Mouse (Mus musculus) stomach, embryonic 14.5 days (tissue): ENCODE measurements around the gene Ddb1. TPM values are rescaled to one million over a fixed set of nuclear protein-coding genes. Genes with fewer than 3 reads are reported as not detected.

Source experiments
- ATAC-seq: fragments of 200-750 bp; cut with Nextera tagmentation; 2 replicates; pipeline ENCODE4 v1.8.0; 2017; ENCODE audit warnings: low read depth, moderate TSS enrichment; ENCODE audit not compliant: insufficient number of reproducible peaks, insufficient read depth, low FRiP score
- H3K27ac ChIP-seq: fragments of 300-500 bp; sonication (generic); 2 replicates; pipeline ENCODE4 v1.5.1; 2014; ENCODE audit warnings: mild to moderate bottlenecking, low read length, moderate library complexity, mixed read lengths
- H3K27me3 ChIP-seq: fragments of 300-500 bp; sonication (generic); 2 replicates; pipeline ENCODE4 v1.6.1; 2014; ENCODE audit warnings: low read length, control low read depth, mixed read lengths; ENCODE audit not compliant: control insufficient read depth, insufficient read depth
- H3K36me3 ChIP-seq: fragments of 300-500 bp; sonication (generic); 2 replicates; pipeline ENCODE4 v1.6.1; 2014; ENCODE audit warnings: mild to moderate bottlenecking, control low read depth, low read length, moderate library complexity, mixed read lengths; ENCODE audit not compliant: control insufficient read depth, insufficient read depth
- H3K4me1 ChIP-seq: fragments of 300-500 bp; sonication (generic); 2 replicates; pipeline ENCODE4 v1.6.1; 2014; ENCODE audit warnings: low read length, control low read depth, mixed read lengths; ENCODE audit not compliant: control insufficient read depth, insufficient read depth
- H3K4me2 ChIP-seq: fragments of 300-500 bp; sonication (generic); replicated peaks from 2 replicates; pipeline ENCODE4 v1.6.1; 2014; ENCODE audit warnings: low read depth, low read length, control low read depth
- H3K4me3 ChIP-seq: fragments of 300-500 bp; sonication (generic); 2 replicates; pipeline ENCODE4 v1.5.1; 2014; ENCODE audit warnings: low read depth, low read length, control low read depth
- H3K9ac ChIP-seq: fragments of 300-500 bp; sonication (generic); replicated peaks from 2 replicates; pipeline ENCODE4 v1.6.1; 2014; ENCODE audit warnings: low read depth, mild to moderate bottlenecking, control low read depth, low read length, moderate library complexity, mixed read lengths
- H3K9me3 ChIP-seq: fragments of 300-500 bp; sonication (generic); 2 replicates; pipeline ENCODE4 v1.6.1; 2016; ENCODE audit warnings: low read depth, low read length, control low read depth; ENCODE audit not compliant: control insufficient read depth
- WGBS: fragments of 180-500 bp; shearing (Covaris S2); extraction: QIAGEN DNeasy Blood & Tissue Kit; methylation state at CpG from one replicate; pipeline ENCODE4 v1.1.7; 2014; 5-methylcytosine and 5-hydroxymethylcytosine counted together
- polyA plus RNA-seq: library from polyadenylated mRNA; unstranded; fragments of >200 nt; fragmentation: Nextera tagmentation; extraction: Ambion mirVana; gene quantifications from 2 replicates; pipeline ENCODE4 v1.2.1, GENCODE M21; 2014

The Ddb1 gene
- polyA plus RNA-seq, 1 experiment from 2014 or later = 303 TPM

DNA sequence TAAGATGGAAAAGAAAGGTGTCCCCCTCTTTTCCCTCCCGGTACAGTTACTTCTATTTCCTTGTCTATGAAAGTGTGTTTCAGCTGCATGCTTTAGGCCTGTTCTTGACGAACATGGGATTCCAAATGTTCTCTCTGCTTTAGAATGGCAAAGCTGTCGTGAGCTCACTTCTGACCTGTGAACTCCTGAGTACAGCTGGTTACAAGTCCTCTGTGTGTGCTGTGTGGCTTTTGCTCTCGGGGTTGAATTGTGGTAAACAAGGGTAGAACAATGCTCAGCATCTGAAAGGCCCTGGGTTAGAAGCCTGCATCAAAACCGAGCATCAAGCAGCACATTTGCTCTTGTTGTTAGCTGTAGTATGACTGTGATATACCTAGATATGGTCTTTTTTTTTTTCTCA, 42.8 kb upstream of the Ddb1 start:
- H3K27me3 ChIP-seq = no peaks in the 10 kb centered on the region
- 60% methylated on average over 5 of the region's 5 CpGs for WGBS
- no peak for ATAC-seq
- no peak overlapping the region for H3K9ac ChIP-seq
- no peaks in the 10 kb centered on the region for H3K9me3 ChIP-seq
- H3K36me3 ChIP-seq = no peaks in the 10 kb centered on the region
- H3K27ac ChIP-seq = no peak overlapping the region
- H3K4me2 ChIP-seq = no peak overlapping the region
- H3K4me1 ChIP-seq = no peaks in the 10 kb centered on the region
- H3K4me3 ChIP-seq = no peak overlapping the region

DNA sequence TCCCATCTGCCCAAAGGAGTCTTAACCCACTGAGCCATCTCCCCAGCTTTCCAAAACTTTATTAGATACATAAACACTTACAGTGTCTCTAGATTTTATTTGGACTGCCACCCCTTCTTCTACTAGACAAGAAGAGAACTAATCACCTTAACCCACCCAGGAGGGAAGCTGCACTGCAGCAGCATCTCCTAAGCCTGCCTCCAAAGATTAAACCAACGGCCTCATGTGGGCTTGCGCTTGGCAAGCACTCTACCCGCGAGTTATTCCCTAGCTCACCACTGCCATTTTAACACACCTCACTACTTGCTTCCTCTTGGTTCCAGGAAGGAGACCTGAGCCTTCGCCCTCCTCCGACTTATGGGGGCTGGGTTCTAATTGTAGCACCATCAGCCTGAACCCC, 40.8 kb upstream of the Ddb1 start:
- no peak for ATAC-seq
- Histone ChIP-seq H3K4me2 (no peak overlapping the region), H3K4me1 (no peaks in the 10 kb centered on the region), H3K27me3 (no peaks in the 10 kb centered on the region), H3K9me3 (no peaks in the 10 kb centered on the region), H3K4me3 (no peak overlapping the region), H3K9ac (no peak overlapping the region), H3K27ac (no peak overlapping the region), H3K36me3 (peaks cover 2% of the 10 kb centered on the region; the same call in 1 of the 2 replicates)
- 76% methylated on average over 6 of the region's 6 CpGs for WGBS

DNA sequence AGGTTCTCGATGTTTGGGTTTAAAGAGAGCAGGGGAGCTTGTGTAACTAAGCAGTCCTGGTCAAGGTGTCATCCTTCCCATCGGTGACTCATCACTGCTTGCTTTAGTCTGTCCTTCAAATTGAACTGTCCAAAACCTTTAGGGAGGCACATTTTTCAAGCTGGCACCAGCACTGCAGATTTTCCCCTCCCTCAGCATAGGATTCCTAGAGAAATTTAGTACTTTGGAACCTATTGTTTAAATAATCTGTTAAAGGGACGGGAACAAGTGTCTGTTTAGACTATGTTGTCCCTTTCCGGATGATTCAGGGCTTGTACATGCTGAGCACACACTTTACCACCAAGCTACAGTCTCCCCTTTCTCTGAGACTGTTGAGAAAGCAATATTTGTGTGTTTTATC, 39.9 kb upstream of the Ddb1 start:
- WGBS = 52% methylated on average over 4 of the region's 4 CpGs

DNA sequence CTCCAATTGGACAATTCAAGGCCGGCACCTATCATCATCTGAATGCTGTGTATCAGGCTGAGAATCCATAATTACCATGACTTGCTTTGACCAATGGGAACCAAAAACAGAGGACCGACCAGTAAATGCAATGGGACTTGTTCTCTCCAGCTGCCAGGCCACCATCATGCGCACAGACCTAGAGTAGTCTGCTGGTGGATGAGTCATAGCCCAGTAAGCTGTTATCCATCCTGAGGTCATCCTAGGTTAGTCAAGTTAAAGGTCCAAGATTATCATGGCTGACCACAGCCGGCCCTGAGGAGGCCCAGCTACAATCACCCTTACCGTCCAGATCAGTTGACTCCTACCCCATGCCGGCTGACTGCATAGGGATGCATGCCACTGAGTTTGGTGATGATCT, 35.5 kb upstream of the Ddb1 start:
- Histone ChIP-seq H3K4me2 (no peak overlapping the region), H3K4me3 (no peak overlapping the region), H3K36me3 (peaks cover 32% of the 10 kb centered on the region), H3K27ac (no peak overlapping the region), H3K9me3 (no peaks in the 10 kb centered on the region), H3K4me1 (no peaks in the 10 kb centered on the region), H3K9ac (no peak overlapping the region), H3K27me3 (no peaks in the 10 kb centered on the region)
- no peak for ATAC-seq
- WGBS = 93% methylated on average over 6 of the region's 6 CpGs

More for the DNA sequence above, 39.9 kb upstream of the Ddb1 start:
- no peaks in the 10 kb centered on the region for H3K4me1 ChIP-seq
- H3K9ac ChIP-seq = no peak overlapping the region
- ATAC-seq = no peak
- H3K27ac ChIP-seq = no peak overlapping the region
- H3K9me3 ChIP-seq = no peaks in the 10 kb centered on the region
- H3K4me2 ChIP-seq = no peak overlapping the region
- no peak overlapping the region for H3K4me3 ChIP-seq
- peaks cover 4% of the 10 kb centered on the region; the same call in 1 of the 2 replicates for H3K36me3 ChIP-seq
- H3K27me3 ChIP-seq = no peaks in the 10 kb centered on the region

DNA sequence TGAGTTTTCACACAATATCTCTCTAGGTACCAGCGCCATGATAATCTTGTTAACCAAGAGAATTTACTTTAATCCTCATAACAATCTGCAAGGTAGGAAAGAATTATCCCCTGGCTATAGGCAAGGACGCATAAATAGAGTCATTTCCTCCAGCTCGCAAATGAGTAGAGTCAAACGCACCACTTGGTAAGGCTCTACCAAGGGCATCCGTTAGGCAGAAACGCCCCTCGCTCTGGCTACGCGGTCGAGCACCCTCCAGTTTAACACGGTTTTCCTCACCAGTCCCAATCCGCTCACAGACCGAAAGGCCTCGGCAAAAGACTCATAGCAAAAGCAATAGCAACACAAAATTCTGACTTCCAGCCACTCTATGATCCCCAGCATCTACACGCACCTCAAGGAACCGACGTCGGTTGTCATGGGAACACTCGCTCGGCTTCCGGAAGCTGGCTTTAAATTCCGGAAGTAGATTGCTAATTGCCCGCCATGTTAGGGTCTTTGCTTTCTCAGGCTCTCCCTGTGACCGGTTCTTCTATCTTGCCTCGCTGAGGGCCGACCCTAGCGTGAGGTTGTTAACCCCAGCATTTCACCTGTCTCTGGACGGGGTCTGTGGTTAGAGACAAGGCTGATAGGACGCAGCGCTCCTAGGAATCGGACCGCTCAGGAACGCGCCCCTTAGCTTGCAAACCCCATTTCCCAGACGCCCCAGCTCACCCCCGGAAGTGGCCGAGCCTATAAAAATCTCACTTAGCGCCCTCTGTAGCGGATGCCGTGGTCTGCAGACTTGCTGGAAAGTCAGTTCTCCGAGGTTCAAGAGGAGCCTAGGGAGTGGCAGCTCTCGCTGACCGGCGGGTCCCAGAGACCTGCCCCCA, 28.2 kb upstream of the Ddb1 start, which contains the start of the genes Cyb561a3 and Tmem138:
Gene Cyb561a3 (plus strand): TSS at position 483 of the 872 bp plus-strand sequence.
Gene Tmem138 (minus strand): TSS at position 673 of the 872 bp plus-strand sequence.
- H3K9ac ChIP-seq = peak within 1 kb of the TSS; percentile 76
- peak within 1 kb of the TSS; percentile 88 for H3K4me2 ChIP-seq
- H3K36me3 ChIP-seq = peaks cover 17% of the 10 kb centered on the region
- peak within 1 kb of the TSS; percentile 66 for H3K4me3 ChIP-seq
- ATAC-seq = peak; percentile 96
- H3K27ac ChIP-seq = peak within 1 kb of the TSS; percentile 71
- WGBS = under 1% methylated on average over 44 of the region's 44 CpGs
- H3K4me1 ChIP-seq = peaks cover 4% of the 10 kb centered on the region; the same call in 1 of the 2 replicates
- H3K9me3 ChIP-seq = no peaks in the 10 kb centered on the region
- no peaks in the 10 kb centered on the region for H3K27me3 ChIP-seq

DNA sequence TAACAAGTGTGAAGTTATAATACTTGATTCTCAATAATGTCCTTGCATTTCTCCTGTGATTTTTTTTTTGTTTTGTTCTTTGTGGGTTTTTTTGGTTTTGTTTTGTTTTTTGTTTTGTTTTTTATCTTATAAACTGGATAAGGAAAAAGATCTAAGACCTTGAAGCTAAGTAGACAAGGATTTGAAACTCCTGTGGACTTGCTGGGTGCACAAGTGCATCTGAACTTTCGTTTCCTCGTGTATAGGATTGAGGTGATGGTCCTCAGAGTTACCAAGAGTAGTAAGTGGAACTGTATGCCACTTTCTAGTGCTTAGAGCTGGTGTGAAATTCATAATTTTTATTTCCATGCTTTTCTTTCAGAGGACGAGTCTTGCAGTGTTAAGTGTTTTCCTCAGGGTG, 25.0 kb upstream of the Ddb1 start:
- no peaks in the 10 kb centered on the region; the same call in 1 of the 2 replicates for H3K36me3 ChIP-seq
- no peak overlapping the region for H3K4me3 ChIP-seq
- no peaks in the 10 kb centered on the region for H3K27me3 ChIP-seq
- no peak overlapping the region for H3K27ac ChIP-seq
- WGBS = 82% methylated on average over 3 of the region's 3 CpGs
- peaks cover 4% of the 10 kb centered on the region; the same call in 1 of the 2 replicates for H3K4me1 ChIP-seq
- no peak for ATAC-seq
- no peak overlapping the region for H3K9ac ChIP-seq
- no peak overlapping the region for H3K4me2 ChIP-seq
- H3K9me3 ChIP-seq = no peaks in the 10 kb centered on the region

DNA sequence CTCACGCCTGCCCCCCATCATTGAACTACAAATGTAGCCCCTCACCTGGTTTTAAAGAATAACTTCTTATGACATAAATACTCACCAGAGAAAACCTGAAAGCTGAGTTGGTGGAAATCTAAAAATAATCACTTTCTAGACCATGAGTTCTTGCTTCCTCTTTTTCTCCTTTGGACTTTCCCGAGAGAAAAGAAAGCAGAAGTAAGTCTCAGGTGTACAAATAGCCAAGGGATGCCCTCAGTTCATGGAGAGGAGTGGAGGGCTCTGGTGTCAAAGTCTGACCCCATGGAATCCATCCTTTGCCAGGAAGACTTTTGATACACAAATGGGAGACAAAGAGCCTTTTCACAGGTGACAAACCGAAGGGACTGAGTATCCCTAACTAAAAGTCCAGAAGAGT, 24.4 kb upstream of the Ddb1 start:
- no peak overlapping the region for H3K4me2 ChIP-seq
- no peak overlapping the region for H3K27ac ChIP-seq
- no peaks in the 10 kb centered on the region for H3K9me3 ChIP-seq
- no peaks in the 10 kb centered on the region for H3K27me3 ChIP-seq
- ATAC-seq = no peak
- H3K36me3 ChIP-seq = no peaks in the 10 kb centered on the region
- 83% methylated on average over 3 of the region's 3 CpGs for WGBS
- H3K4me1 ChIP-seq = peaks cover 4% of the 10 kb centered on the region; the same call in 1 of the 2 replicates
- H3K9ac ChIP-seq = no peak overlapping the region
- H3K4me3 ChIP-seq = no peak overlapping the region

DNA sequence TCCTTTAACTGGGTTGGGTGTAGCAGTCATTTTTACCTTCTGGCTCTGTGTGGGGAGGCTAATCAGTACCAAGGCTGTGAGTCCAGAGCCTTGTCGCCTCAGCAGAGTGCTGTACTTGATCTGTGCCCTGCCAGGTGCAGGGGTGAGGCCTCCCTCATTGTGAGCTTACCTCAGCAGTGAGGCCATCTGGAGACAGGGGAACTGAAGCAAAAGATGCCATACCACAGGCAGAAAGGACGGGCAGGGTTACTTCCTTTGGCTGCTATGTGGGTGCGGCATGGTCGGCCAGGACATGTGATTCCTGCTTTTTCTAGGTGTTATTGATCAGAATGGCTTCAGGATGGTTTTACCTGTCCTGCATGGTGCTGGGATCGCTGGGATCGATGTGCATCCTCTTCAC, 23.1 kb upstream of the Ddb1 start:
- Histone ChIP-seq H3K27ac (no peak overlapping the region), H3K9ac (no peak overlapping the region), H3K27me3 (no peaks in the 10 kb centered on the region), H3K4me1 (no peaks in the 10 kb centered on the region), H3K4me3 (no peak overlapping the region), H3K9me3 (no peaks in the 10 kb centered on the region), H3K4me2 (no peak overlapping the region), H3K36me3 (no peaks in the 10 kb centered on the region)
- no peak for ATAC-seq
- WGBS = 84% methylated on average over 6 of the region's 6 CpGs
